Mouse (Mus musculus) cerebellum, adult 2 months (tissue): ENCODE measurements around the gene Stk4.

ENCODE experiments used
- CTCF ChIP-seq: fragments of 200-500 bp; IDR thresholded peaks from 2 replicates; pipeline ENCODE4 v1.5.1; 2011; ENCODE audit warnings: low read depth, mild to moderate bottlenecking, control low read depth, low read length, moderate library complexity, borderline replicate concordance; ENCODE audit not compliant: insufficient read depth
- POLR2A ChIP-seq: fragments of 200-500 bp; IDR thresholded peaks from 2 replicates; pipeline ENCODE4 v1.6.1; 2011; ENCODE audit warnings: low read length, control low read depth, borderline replicate concordance; ENCODE audit not compliant: insufficient read depth

GRCm38 (mm10) chr2:164174649-164175395 is 104.7 kb downstream of the Stk4 start:
- no peak for TF ChIP-seq POLR2A
- TF ChIP-seq CTCF = no peak
